Mouse (Mus musculus) thymus, postnatal 10 days (tissue): ENCODE measurements around the gene Aqr.

Source experiments
- DNase-seq, 2 experiments: peaks; one replicate each; pipeline ENCODE4 v3.0.0; 2021; ENCODE audit warnings: low spot score in 2 of 2

Aqr gene

GRCm38 (mm10) chr2:114064004-114064403 lies 122.8 kb downstream of the Aqr start:
- no peak for DNase-seq

DNA sequence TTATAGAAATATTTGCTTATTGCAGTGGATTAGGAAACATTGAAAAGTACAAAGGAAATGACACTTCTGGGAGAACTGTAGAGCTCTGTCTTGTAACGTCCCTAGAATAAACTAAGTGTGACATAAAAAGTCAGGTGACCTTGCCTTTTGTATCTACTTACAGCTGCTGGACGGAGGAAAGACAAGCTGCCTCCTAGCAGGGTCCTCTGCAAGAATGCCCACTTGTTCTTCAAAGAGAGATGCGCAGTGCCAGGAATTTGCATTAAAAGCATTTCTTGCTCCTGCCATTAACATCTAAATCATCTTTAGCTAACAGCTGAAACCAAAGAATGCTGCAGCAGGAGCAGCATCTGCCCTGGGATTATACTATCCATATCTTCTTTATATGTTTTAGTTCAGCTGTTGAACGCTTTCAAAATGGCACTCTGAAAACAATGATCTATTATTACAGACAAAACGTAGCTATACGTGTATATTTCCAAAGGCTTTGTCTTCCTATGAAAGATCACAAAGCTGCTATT lies 126.7 kb downstream of the Aqr start:
- no peak for DNase-seq

- no peak for DNase-seq
Measured at GRCm38 (mm10) chr2:114059608-114060007, 127.2 kb downstream of the Aqr start.

GRCm38 (mm10) chr2:114058226-114058796 lies 128.5 kb downstream of the Aqr start:
- DNase-seq = no peak

- no peak for DNase-seq
Measured at GRCm38 (mm10) chr2:114057303-114057853, 129.4 kb downstream of the Aqr start.

DNA sequence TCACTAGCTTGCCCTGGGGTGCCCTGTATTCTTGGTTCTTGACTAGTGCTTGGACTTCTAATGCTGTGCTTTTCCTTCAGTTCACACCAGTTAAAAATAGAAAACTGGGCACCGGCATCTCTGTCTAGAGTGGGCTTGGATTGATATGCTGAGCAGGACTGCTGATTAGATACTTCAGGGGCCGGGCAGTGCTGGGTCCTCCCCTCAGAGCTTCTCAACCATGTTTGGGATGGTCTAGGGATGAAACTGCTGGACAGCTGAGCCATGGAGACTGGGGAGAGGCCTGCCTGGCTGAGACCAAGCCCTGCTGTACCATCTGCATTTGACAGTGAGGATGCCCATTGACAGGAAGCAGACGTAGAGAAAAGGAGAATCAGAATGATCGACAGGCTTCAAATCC lies 132.7 kb downstream of the Aqr start:
- DNase-seq = no peak

- no peak for DNase-seq
Measured at GRCm38 (mm10) chr2:114052696-114053598, 133.9 kb downstream of the Aqr start, which contains the start of gene Actc1. Gene Actc1 (minus strand): TSS chr2:114053548.

- DNase-seq = no peak
Measured at GRCm38 (mm10) chr2:114051871-114052241, 135.0 kb downstream of the Aqr start.
